Mouse (Mus musculus) thymus, postnatal 0 days (tissue): ENCODE results near the gene Camk1d. TPM values are rescaled to one million over a fixed set of nuclear protein-coding genes. Genes with fewer than 3 reads are reported as not detected.

Source experiments
- DNase-seq: peaks from one replicate; pipeline ENCODE4 v3.0.0-alpha.2; 2015; ENCODE audit warnings: low spot score
- polyA plus RNA-seq: library from polyadenylated mRNA; unstranded; fragments of >200 nt; fragmentation: Nextera tagmentation; extraction: Ambion mirVana; gene quantifications from 2 replicates; pipeline ENCODE4 v1.2.1, GENCODE M21; 2015

Gene Camk1d
- polyA plus RNA-seq, 1 experiment from 2014 or later: 14.4 TPM

GRCm38 (mm10) chr2:5403850-5404249, 310.5 kb downstream of the Camk1d start:
- peak; percentile 61 for DNase-seq

GRCm38 (mm10) chr2:5402036-5402435, 312.3 kb downstream of the Camk1d start:
- DNase-seq: no peak

GRCm38 (mm10) chr2:5398505-5398904, 315.8 kb downstream of the Camk1d start:
- no peak for DNase-seq

DNA sequence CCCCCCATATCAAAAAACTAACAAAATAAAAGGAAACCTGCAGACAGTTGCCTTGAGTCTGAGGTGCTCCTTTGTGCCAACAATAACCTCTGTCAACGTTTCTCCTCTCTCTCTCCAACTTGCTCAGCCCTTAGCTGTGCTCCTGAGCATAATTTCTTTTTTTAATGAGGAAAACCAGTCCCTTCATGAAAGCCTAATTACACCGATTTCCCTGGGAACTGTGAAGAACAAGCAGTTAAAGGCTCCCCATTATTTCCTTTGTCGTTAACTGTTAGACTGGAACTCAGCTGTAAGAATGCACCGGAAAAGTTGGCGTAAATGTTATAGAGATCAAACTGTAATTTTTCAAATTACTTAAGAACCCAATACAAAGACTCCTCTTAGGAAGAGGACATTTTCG, 316.3 kb downstream of the Camk1d start:
- DNase-seq: no peak

GRCm38 (mm10) chr2:5397468-5397867, 316.8 kb downstream of the Camk1d start:
- DNase-seq: no peak

DNA sequence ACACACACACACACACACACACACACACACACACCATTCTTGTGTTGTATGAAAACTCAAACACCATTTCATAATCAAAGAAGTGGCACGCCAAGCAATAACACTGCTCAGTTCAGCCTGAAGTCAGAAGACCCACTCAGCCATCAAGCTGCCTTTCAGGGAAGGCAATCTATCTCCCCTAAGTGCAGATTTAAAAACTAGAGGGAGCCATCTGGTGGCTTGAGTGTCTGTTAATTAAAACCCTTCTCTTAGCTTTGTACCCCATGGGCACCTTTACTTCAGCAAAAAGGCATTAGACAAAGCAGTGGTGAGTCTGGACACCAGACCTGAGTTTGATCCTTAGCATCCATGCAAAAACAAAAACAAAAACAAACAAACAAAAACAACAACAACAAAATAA, 317.9 kb downstream of the Camk1d start:
- no peak for DNase-seq

- DNase-seq: no peak
These were observed 318.4 kb downstream of the Camk1d start for GRCm38 (mm10) chr2:5395873-5396272.

- DNase-seq: no peak
These were observed 321.4 kb downstream of the Camk1d start for GRCm38 (mm10) chr2:5392921-5393320.

- no peak for DNase-seq
These were observed 321.8 kb downstream of the Camk1d start for GRCm38 (mm10) chr2:5392470-5392869.

DNA sequence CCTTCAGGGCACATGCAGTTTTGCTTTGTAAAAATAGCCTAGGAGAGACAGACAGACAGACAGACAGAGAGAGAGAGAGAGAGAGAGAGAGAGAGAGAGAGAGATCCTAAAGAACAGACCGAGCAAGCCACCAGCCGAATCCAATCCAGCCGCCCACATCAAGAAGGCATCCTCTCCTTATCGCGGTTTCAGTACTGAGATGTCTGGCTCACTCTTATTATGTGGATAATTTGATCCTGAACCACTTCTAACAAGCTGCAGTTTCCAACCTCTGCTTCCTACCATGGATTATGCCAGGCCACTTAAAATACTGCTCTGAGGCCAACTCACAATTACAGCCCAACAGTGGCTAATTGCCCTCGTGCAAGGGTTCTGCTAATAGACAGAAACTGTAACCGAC, 325.9 kb downstream of the Camk1d start:
- no peak for DNase-seq

DNA sequence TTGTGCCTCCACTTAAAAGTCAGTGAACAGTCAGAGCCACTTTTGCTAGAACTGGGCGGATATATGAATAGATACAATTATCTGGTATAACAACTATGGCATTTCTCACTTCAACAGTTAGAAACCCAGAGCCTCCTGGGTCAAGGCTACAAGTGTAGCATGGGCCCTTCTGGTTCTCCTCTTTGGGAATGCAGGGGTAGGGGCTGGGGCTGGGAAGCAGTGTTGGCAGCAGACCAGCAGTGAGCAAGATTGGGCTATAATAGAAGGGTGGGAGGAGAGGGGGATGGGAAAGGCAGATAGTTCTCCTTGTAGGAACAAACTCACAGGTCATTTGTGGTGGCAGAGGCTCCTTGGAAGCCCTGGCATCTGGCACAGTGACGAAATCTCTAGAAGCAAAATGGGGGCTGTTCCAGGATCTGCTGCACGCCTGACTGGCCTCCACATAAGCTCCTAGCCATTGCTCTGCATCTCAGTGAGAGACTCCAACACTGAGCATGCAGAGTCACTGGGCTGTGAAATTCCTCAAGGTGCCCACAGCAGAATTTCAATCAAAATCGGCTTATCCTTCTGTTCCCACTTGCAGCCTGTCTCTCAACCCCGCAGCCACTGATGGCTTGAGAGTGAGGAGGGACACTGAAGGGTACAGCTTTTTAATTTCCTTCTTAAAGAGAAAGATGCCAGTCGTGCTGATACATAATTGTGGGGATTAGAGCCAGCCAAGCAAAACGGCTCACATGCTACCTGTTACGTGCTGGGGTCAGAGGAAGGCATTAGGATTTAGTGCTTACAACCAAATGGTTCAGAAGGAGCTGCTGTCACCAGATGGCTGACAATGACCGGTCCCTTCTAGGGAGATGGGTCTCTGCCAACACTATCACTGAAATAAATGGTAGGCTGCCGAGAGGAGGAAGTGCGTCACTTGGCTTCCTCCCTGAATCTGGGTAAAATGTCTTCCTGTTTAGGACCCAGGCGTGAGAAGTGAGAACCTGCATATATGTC, 332.3 kb downstream of the Camk1d start:
- DNase-seq: no peak

DNA sequence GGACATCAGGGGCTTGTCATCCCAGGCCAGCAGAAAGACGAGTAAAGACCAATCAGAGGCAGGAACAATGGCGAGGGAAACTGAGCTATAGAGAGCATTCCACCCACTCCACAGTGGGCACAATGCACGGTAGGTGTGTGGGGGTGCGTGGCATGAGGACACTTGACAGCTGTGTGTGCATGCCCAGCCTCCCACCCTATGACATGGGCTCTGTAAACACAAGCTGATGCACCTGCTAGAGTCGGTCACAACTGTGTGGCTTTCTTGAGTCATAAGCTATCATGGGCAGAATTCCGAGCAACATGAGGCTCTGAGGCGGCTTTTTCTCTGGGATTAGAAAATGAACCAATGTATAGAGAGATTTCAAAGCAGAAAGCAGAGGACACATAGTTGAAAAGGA, 333.3 kb downstream of the Camk1d start:
- no peak for DNase-seq

DNA sequence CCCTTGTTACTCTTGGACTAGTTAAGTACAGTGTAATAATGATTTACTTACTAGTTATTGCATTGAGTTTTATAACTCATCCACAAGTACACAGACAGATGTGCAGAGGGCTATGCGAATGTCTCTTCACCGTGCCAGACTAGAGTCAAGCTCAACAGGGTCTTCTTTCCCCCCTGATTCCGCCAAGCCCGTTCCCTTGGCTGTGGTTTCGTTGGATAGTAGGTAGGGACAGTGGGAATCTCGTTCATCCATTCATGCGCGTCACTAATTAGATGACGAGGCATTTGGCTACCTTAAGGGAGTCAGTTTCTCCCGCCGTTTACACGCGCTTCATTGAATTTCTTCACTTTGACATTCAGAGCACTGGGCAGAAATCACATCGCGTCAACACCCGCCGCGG, 335.4 kb downstream of the Camk1d start:
- peak; percentile 54 for DNase-seq

GRCm38 (mm10) chr2:5378066-5378672, 336.1 kb downstream of the Camk1d start:
- DNase-seq: no peak

GRCm38 (mm10) chr2:5372886-5373429, 341.4 kb downstream of the Camk1d start:
- no peak for DNase-seq

DNA sequence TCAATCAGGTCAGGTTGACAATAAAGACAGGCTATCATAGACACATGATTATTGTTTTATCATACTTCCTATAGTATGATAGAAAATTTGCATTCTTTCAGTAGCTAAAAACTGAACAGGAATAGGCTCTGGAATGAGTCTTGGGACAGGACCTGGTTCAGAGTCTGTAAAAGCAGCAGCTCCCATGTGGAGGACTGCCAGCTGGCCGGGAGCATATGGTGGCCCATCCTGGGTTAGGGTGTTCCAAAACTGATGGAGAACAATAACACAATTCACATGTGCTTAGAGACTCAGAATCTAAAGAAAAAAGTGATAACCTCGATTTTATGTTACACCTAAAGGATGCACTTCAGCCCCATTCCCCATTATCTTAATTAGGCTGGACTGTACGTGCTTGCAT, 343.0 kb downstream of the Camk1d start:
- DNase-seq: no peak

GRCm38 (mm10) chr2:5370591-5370990, 343.7 kb downstream of the Camk1d start:
- DNase-seq: no peak

GRCm38 (mm10) chr2:5363836-5364235, 350.5 kb downstream of the Camk1d start:
- no peak for DNase-seq

DNA sequence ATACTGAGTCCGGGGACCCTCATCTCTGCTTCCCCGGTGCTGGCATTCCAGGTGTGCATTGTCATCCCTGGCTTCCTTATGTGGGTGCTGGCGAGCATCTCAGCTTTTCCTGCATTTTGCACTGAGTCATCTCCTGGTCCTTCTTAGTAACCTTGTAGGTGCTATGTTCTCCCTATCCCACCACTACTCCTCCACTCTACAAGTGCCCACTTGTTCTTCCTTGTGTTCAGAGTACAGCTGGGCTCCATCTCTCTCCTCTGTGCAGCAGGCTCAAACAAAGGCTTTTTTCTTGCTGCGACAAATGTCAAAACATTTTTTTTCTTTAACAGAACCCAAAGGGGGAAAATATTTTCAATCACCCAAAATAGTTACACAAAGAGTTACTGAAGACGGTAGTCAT, 356.3 kb downstream of the Camk1d start:
- no peak for DNase-seq

DNA sequence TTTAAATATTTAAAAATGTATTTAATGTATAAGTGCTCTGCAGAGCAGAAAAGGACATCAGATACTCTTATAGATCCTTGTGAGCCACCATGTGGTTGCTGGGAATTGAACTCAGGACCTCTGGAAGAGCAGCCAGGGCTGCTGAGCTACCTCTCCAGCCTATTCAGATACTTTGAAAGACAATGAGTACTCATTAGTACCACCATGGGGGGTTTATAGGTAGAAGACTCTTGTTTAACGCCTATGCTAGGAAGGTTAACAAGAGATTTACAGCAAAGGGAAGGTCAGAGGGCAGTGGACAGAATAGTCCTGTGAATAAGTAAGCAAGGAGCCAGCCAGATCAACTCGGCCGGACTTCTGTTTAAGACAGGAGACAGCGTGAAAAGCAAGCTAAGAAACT, 357.3 kb downstream of the Camk1d start:
- no peak for DNase-seq

GRCm38 (mm10) chr2:5352821-5353522, 361.3 kb downstream of the Camk1d start:
- no peak for DNase-seq

DNA sequence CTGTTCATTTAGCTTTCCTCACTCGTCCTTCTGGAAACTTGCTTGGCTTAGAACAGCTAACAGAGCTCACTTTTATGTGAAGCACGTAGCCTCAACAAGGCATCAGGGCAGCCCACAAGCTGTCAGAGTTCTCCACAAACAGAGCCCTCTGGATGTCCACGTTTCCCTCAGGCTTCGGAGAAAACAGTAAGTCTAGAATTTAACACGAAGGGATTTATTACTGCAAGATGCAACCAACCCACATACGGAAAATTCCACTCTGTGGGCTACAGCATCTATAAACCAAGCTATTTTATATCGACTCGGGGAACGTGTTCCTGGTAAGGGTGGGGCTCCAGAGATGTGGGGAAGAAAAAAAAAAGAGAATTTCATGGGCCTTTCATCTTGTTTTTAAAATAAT, 369.0 kb downstream of the Camk1d start:
- no peak for DNase-seq
